Mouse (Mus musculus) right cerebral cortex, postnatal 25 days (tissue): ENCODE measurements at regions not wholly inside any gene's neighbourhood (a gene's known extent, or its start where the extent isn't known, plus 50 kb on each side); places are given as distances from the start of the nearest gene placed in this dataset.

Source experiments
- DNase-seq: peaks from one replicate; pipeline ENCODE4 v3.0.0; 2022

DNA sequence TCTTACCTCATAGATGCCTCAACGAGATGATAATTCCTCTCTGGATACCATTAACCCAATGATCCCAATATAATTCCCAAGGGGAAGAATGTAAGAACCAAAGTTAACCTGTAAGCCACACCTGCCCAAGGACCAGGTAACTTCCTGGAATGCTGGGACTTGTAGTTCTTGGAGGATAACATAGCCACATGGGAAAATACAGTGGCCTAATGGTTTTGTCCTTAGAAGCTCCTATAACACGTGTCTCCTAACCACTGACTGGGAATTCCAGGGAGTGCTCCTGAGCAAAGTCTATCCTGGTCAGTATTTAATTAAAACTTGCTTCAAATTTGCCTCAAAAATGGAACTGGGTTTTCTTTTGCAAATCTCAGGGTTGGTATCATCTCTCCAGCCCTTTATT lies 119.9 kb downstream of the Evx1 start:
- DNase-seq, result no peak

- no peak for DNase-seq
These were observed 121.5 kb downstream of the Evx1 start for GRCm38 (mm10) chr6:52434771-52435170.

- DNase-seq, result no peak
These were observed 122.1 kb downstream of the Evx1 start for GRCm38 (mm10) chr6:52435358-52435757.

- no peak for DNase-seq
These were observed 125.1 kb downstream of the Evx1 start for GRCm38 (mm10) chr6:52438366-52438765.

GRCm38 (mm10) chr6:52439204-52439603 lies 125.9 kb downstream of the Evx1 start:
- DNase-seq, result no peak

- DNase-seq, result no peak
These were observed 126.9 kb downstream of the Evx1 start for GRCm38 (mm10) chr6:52440160-52440559.

GRCm38 (mm10) chr6:52443112-52443984 lies 130.1 kb downstream of the Evx1 start:
- DNase-seq, result peak; percentile 39

- DNase-seq, result no peak
These were observed 145.5 kb downstream of the Evx1 start for GRCm38 (mm10) chr6:52458828-52459227.

GRCm38 (mm10) chr6:52461186-52461585 lies 147.9 kb downstream of the Evx1 start:
- DNase-seq, result no peak

DNA sequence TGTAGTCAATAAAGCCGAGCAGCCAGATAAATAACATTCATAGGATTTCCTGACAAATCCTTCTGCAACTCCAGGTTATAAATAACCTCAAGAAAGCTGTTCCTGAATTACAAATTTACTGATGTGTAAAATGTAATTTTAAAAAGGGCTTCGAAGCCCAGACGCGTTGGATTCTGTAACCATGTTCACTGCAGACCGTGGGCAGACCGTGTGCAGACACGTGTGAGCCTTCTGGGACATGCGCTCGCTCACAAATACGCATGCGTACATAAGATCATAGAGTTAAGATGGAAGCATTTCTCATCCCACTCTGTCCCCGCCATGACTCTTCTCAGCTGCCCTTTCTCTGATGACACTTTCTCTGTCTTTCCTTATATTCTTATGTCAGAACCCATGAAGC lies 150.1 kb downstream of the Evx1 start:
- peak; percentile 23 for DNase-seq

DNA sequence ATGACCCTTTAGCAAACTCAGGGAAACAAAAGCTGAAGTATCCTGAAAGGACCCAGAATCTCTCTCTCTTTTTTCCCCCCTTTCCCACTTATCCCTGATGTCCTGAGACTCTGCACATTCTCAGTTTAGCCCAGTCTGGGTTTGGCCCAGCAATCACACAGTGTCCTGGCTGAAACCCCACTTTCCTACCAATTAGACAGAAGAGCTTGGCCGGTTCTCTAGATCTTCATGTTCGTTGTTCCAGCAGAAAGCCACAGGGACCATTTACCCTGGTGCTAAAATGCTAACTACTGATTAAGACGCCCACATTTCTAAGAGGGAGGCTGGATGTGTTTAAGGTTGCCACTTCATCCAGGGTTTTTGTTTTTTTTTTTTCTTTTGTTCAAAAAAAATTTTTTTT lies 151.3 kb downstream of the Evx1 start:
- DNase-seq, result no peak

DNA sequence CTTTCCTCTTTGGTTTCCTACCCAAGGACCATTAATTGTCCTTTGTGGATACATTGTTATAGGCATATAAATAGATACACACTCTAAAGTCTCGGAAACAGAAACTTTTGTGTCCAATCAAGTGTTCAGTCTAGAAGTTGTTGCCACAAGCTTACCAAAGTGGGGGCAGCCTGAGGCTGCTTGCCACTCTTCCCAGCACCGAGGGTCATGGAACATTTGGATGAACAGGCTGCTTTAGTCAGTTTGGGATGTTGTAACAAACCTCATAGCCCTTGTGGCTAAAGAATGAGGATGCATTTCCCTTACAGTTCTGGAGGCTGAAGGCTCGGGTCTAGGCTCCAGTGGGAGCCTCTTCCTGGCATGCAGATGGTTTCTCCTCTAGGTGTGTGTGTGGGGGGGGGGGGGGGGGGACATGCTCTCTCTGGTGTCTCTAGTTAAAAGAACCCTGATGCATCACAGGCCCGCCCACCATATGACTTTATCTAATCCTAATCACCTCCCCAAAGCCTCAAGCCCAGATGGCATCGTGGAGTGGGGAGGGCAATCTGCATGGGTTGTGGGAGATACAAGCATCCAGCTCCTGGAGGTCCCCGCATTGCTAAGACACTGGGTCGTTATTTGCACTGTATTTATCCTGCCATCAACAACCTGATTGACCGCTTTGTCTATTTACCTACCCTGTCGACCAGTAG lies 152.7 kb downstream of the Evx1 start:
- no peak for DNase-seq

- no peak for DNase-seq
These were observed 157.5 kb downstream of the Evx1 start for GRCm38 (mm10) chr6:52470831-52471230.

DNA sequence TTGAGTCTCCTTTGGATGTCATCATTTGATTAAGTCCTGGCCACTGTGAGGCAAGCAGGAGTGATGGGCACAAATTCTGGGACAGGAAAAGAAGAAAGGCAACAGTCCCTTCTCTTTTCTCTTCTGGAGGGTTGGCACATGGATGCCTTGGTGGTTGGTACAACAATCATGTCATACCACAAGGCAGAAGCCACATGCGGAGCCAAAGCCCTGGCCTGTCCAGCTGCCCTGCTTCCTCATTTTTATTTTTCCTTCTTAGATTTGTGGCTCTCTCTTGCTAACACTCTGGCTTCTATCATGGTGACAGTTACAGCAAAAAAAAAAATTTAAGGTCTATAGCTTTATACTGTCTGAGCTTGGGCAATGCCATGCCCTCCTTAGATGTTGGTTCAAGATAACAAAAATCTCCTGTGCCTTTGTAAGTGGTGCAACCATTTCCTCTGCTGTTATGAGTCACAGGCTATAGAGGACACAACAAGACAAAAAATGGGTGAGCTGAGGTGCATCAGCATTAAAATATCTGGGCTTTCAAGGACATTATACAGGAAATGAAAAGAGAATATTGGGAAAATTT lies 158.2 kb downstream of the Evx1 start:
- no peak for DNase-seq

DNA sequence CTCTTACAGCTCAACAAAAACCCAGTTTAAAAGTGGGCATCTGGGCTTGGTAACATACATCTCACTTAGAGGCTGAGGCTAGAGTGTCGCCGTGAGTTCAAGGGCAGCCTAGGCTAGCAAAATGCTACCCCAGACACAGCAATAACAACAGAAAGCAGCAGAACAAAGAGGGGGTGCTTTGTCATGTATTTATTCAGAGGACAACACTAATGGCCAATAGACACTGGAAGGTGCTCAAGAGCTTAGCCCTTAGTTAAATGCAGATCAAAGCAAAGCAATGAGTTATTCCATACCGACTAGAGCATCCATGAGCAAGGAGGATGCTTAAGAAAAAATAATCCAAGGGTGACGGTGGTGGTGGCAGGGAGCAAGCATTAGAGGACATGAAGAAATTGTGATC lies 158.7 kb downstream of the Evx1 start:
- no peak for DNase-seq

GRCm38 (mm10) chr6:52473042-52473589 lies 159.8 kb downstream of the Evx1 start:
- DNase-seq, result no peak

GRCm38 (mm10) chr6:52473924-52474323 lies 160.6 kb downstream of the Evx1 start:
- DNase-seq, result no peak

DNA sequence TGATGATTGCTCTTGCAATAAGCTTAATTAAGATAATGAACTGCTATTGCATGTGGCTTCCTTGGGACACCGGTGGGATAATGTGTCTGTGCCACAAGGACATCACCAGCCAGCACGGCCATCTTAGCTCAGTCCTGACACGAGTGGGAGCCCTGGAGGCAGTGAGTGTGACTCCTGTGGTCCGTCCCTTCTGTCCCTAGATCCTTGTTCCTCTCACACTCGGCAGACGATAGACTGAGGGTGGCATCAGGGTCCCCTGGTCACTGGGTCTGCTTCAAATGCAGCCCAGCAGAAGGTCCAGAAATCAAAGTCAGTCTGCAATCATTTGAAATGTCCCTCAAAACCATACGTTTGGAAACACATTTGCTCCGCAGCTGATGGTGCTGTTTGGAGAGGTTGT lies 162.4 kb downstream of the Evx1 start:
- DNase-seq, result no peak

DNA sequence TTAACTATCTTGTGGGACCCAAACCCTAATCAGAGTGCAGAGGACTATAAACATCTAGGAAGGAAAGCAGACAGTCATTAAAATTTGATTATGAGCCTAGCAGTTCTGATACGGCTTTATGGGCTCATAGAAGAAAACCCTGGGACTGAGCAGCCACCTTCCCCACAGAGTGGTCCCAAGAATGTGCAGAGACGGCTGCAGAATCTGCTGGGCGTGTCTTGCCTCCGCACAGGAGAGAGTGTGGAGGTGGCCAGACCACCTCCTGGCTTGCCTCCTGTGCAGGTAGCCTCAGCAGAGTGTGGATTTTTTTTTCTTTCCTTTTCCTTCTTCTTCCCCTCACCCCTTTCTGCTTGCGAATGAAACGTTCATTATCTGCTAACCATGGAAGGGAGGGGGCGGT lies 163.3 kb downstream of the Hibadh start:
- no peak for DNase-seq

GRCm38 (mm10) chr6:52477380-52477779 lies 162.8 kb downstream of the Hibadh start:
- no peak for DNase-seq

- no peak for DNase-seq
These were observed 161.6 kb downstream of the Hibadh start for GRCm38 (mm10) chr6:52478624-52479023.

DNA sequence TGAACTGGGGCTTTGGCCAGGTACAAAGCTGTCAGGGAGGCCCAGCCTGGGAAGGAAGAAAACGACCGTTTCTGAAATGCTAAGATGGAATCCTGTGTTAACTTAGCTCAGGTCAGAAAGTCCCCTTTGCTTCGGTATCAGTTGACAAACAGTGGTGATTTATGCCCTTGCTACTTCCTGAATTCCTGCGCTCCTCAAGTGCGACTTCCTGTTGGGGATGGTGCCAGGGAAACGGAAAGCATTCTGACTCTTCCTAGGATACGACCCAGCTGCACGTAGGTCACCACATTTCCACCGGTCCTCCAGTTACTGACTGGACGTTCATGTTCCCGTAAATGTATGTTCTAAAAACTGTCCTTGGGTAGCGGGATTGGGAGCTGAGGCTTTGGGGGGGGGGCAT lies 161.0 kb downstream of the Hibadh start:
- DNase-seq, result no peak

DNA sequence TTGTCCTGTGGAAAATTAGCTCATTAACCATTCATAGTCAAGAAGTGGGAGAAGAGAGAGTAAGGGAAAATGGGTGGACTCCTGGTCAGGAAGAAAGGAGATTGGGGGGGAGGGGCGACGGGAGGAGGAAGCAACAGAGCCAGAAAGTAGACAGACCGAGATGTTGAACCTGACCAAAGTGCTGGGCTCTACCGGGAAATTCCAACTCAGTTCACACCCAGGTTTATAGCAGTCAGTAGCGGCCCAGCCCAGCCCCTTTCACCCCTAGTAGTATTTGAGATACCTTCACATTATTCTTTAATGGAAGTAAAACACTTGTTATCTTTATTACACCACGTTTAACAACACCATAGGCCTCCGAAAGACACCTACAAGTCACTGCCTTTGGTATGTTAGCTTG lies 158.2 kb downstream of the Hibadh start:
- no peak for DNase-seq

DNA sequence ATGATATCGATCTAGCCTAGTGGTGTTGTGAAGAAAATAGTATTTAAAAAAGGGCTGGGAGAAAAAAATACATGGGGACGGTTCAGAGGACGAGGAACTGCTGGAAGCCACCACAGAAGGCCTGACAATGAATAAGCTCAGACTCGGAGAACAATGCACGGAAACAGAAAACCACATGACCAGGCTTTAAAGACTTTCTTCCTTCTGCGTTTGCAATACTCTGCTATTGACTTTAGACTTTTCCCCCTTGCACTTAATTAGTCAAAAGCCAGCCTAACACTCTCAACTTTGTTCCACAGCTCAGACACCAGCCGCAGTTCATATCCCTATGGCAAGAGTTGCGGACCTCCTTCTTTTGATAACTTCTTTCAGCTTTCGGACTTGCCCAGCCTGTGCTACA lies 154.0 kb downstream of the Hibadh start:
- DNase-seq, result no peak
